ENCODE assay signal across 20 mouse cellular contexts in the genomic region with DNA sequence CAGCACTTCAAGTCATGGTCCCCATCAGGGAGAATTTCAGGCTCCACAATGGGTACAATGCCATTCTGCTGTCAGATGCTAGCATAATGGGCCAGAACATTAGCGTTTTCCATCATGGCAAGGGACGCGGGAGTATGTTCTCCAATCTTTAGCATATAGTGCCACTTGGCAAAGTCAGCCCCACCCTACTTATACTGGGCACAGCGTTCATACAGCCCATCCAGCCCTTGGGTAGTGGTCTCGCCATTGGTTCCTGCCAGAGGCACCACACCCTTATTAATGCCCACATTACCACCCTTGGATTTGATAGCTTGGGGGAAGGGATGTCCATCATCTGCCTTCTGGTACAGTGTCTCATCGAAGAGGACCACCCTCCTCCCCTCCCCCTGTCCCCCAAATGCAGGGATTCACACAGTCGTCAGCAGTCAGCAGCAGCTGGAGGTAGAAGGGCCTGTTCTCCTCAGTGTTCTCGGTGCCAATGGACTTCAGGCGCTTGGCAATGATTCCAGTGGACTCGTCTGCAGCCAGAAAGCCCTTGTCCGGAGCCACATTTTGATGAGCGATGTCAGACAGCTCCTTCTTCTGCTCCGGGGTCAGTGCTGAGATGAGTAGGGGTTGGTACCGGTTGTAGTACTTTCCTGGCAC. TPM values are rescaled to one million over a fixed set of nuclear protein-coding genes. Genes with fewer than 3 reads are reported as not detected.
"Had no signal": no experiment of that assay in that cellular context is flagged by ENCODE, and none has a peak within 500 bp of the region (broad histone marks: within the 10 kb centered on the region; RNA-seq: fewer than 3 reads in every experiment).

No protein-coding gene starts in this region.

- H3K4me1 ChIP-seq: liver, embryonic 15.5 days; lung, embryonic 15.5 days; midbrain, embryonic 12.5 days; neural tube, embryonic 12.5 days had no signal

- H3K27me3 ChIP-seq: liver, embryonic 15.5 days; lung, embryonic 15.5 days; midbrain, embryonic 12.5 days; neural tube, embryonic 12.5 days had no signal

- H3K9ac ChIP-seq: liver, embryonic 15.5 days; liver, postnatal 0 days; lung, embryonic 15.5 days; midbrain, embryonic 12.5 days; neural tube, embryonic 12.5 days had no signal

- H3K36me3 ChIP-seq: liver, embryonic 15.5 days; lung, embryonic 15.5 days; midbrain, embryonic 12.5 days; neural tube, embryonic 12.5 days had no signal

- DNase-seq: liver, postnatal 0 days; lung, adult 2 months; lung, postnatal 14 days; lung, postnatal 36 days; midbrain, embryonic 14.5 days; right cerebral cortex, postnatal 14 days; thymus, adult 2 months; thymus, postnatal 25 days; thymus, postnatal 4 days had no signal

- H3K4me3 ChIP-seq: liver, embryonic 15.5 days; lung, embryonic 15.5 days; megakaryocyte, embryonic 14.5 days; midbrain, embryonic 12.5 days; neural tube, embryonic 12.5 days had no signal

- H3K9me3 ChIP-seq: liver, embryonic 15.5 days; lung, embryonic 15.5 days; midbrain, embryonic 12.5 days had no signal

- H3K4me2 ChIP-seq: liver, embryonic 15.5 days; lung, embryonic 15.5 days; midbrain, embryonic 12.5 days; neural tube, embryonic 12.5 days had no signal

- H3K27ac ChIP-seq: liver, embryonic 15.5 days; lung, embryonic 15.5 days; macrophage; midbrain, embryonic 12.5 days; neural tube, embryonic 12.5 days had no signal

- ATAC-seq: liver, postnatal 0 days; lung, postnatal 0 days; midbrain, embryonic 16.5 days had no signal

RNA-seq across cellular contexts. Expression of a gene that starts 29.3 kb away (rescaled TPM):
- total RNA-seq: megakaryocyte progenitor cell, adult 5-6 weeks; monocyte, adult 5-6 weeks; neutrophil, adult 5-6 weeks had no signal
- polyA plus RNA-seq: liver, embryonic 15.5 days; liver, postnatal 0 days; macrophage had no signal
